Mouse (Mus musculus) lung, postnatal 0 days (tissue): ENCODE measurements around the gene Dynlt1b.
"Not testable (repeated sequence)": the region's sequence is repeated elsewhere in the genome, so short reads cannot be mapped to it uniquely, and the experiment has no call there.

Experiments used
- CTCF ChIP-seq: IDR thresholded peaks from 2 replicates; pipeline ENCODE4 v1.5.1; 2016; ENCODE audit warnings: antibody characterized with exemption, mild to moderate bottlenecking
- EP300 ChIP-seq: IDR thresholded peaks from 2 replicates; pipeline ENCODE4 v1.6.1; 2016; ENCODE audit warnings: antibody characterized with exemption, mild to moderate bottlenecking, control low read depth

GRCm38 (mm10) chr17:6439913-6440312 is 10.0 kb downstream of the Dynlt1b start:
- not testable (repeated sequence) for TF ChIP-seq CTCF, EP300
